In the genomic region with DNA sequence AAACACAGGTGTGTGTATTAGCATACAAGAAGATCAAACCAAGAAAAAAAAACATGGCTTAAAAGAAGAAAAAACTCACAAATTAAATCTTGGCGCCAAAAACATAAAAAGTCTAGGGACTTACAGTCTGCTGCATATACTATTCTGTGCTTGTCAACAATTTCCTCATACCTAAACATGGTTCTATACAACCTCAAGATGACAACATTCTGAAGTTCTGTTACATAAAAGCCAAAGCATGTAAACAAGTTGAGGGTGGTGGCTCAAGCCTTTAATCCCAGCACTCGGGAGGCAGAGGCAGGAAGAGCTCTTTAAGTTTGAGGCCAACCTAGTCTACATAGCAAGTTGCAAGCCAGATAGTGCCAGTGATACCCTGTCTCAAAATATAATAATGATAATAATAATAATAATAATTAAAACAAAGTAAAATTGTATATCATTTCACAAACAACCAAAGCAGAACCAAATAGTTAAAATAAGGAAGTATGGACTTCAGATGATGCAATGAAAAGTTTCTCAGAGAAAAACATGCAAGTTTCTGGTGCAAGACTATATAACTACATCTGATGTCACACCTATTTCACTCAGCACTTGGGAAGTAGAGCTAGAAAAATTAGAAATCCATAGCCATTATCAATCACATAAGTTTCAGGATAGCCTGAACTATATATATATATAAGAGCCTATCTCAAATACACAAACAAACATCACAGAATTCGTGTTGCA, we compare ENCODE assay signal across 35 mouse cellular contexts. TPM values are rescaled to one million over a fixed set of nuclear protein-coding genes. Genes with fewer than 3 reads are reported as not detected.
A peak's percentile ranks its signal among the peaks of the same experiment; 100 is the strongest.
DNase-seq lines count a peak whose midpoint lies in the region; ATAC-seq and TF ChIP-seq lines count a peak whose summit lies in the region.
"Had no signal": no experiment of that assay in that cellular context is flagged by ENCODE, and none has a peak within 500 bp of the region (broad histone marks: within the 10 kb centered on the region; RNA-seq: fewer than 3 reads in every experiment).

No protein-coding gene starts in this region.

- 71% methylated on average over 3 of the region's 3 CpGs for WGBS in liver, embryonic 15.5 days (ENCODE audit: insufficient replicate concordance)
- 86% methylated on average over 3 of the region's 3 CpGs for WGBS in forebrain, embryonic 15.5 days

- H3K4me2 ChIP-seq in liver, embryonic 15.5 days = no peak overlapping the region
- no peak overlapping the region for H3K4me2 ChIP-seq in forebrain, embryonic 15.5 days (replicated peaks)
- H3K4me2 ChIP-seq: limb, embryonic 15.5 days; stomach, embryonic 15.5 days had no signal

- H3K9ac ChIP-seq in MEL (ENCODE audit: control insufficient read depth, low read depth, low read length, poor library complexity, severe bottlenecking) = no peak overlapping the region; the same call in 1 of the 2 replicates
- no peak overlapping the region for H3K9ac ChIP-seq in liver, embryonic 15.5 days
- H3K9ac ChIP-seq in forebrain, embryonic 15.5 days (replicated peaks) = no peak overlapping the region
- H3K9ac ChIP-seq: forebrain, postnatal 0 days; limb, embryonic 15.5 days; stomach, embryonic 15.5 days had no signal

- H3K79me2 ChIP-seq in MEL (ENCODE audit: control insufficient read depth, insufficient read depth, low read length, poor library complexity) = peaks cover 9% of the 10 kb centered on the region

- H3K27me3 ChIP-seq in MEL (ENCODE audit: control insufficient read depth in 1 of 2, insufficient read depth in 2 of 2, low read length in 2 of 2) = no peaks in the 10 kb centered on the region
- H3K27me3 ChIP-seq in liver, embryonic 15.5 days = no peaks in the 10 kb centered on the region
- no peaks in the 10 kb centered on the region for H3K27me3 ChIP-seq in forebrain, embryonic 15.5 days
- H3K27me3 ChIP-seq: limb, embryonic 15.5 days; stomach, embryonic 15.5 days had no signal

- peaks cover 0 to 32% of the 10 kb centered on the region in 2 experiments; a peak in 3 of 4 replicates for H3K36me3 ChIP-seq in MEL (ENCODE audit: control insufficient read depth in 1 of 2, insufficient read depth in 2 of 2, low read length in 2 of 2)
- H3K36me3 ChIP-seq in liver, embryonic 15.5 days (replicated peaks) = 0 out of 2 replicates have a peak, but pooled peaks cover 5% of the 10 kb centered on the region
- no peaks in the 10 kb centered on the region for H3K36me3 ChIP-seq in forebrain, embryonic 15.5 days
- H3K36me3 ChIP-seq: hindbrain, embryonic 10.5 days; limb, embryonic 10.5 days; limb, embryonic 15.5 days; stomach, embryonic 15.5 days had no signal

- peak overlapping the region; percentile 62 for H3K27ac ChIP-seq in MEL (ENCODE audit: control insufficient read depth, low read depth, low read length)
- peak overlapping the region; percentile 76 for H3K27ac ChIP-seq in liver, embryonic 15.5 days (replicated peaks)
- no peak overlapping the region for H3K27ac ChIP-seq in forebrain, embryonic 15.5 days (replicated peaks)
- H3K27ac ChIP-seq: hindbrain, embryonic 10.5 days; kidney, postnatal 0 days; limb, embryonic 10.5 days; limb, embryonic 15.5 days; stomach, embryonic 15.5 days had no signal

- DNase-seq in 416B (ENCODE audit: low read depth) (peak; percentile 45), MEL (ENCODE audit: low read depth, low spot score) (peak; percentile 58)
- DNase-seq in monocyte, adult 2 months (ENCODE audit: low read depth in 1 of 2, low spot score in 2 of 2) = peak; percentile 9 to 28
- no peak for DNase-seq in layer of hippocampus, adult 11-12 months (ENCODE audit: low spot score)
- DNase-seq in adrenal gland, adult (ENCODE audit: inconsistent age in 2 of 2, low spot score in 1 of 2) = no peak
- DNase-seq: adrenal gland, postnatal 10 days; B cell, adult 2 months; cerebellum, adult 18-20 months; cerebellum, postnatal 10 days; forebrain, postnatal 0 days; heart, postnatal 14 days; kidney, adult 8-10 months; kidney, postnatal 4 days; lung, postnatal 4 days; midbrain, embryonic 14.5 days; right cerebral cortex, postnatal 14 days; thymus, postnatal 14 days had no signal

- no peak for TF ChIP-seq CTCF in MEL (IDR thresholded peaks at IDR 0.05 in 2 of 3, conservative IDR thresholded peaks at IDR 0.05 in 1 of 3; ENCODE audit: control insufficient read depth in 1 of 3, insufficient read depth in 1 of 3, low read depth in 2 of 3, low read length in 3 of 3, poor library complexity in 1 of 3, severe bottlenecking in 1 of 3)

- H3K4me3 ChIP-seq in MEL (ENCODE audit: control insufficient read depth in 1 of 2, insufficient read depth in 1 of 2, low read depth in 2 of 2, low read length in 2 of 2) = no peak overlapping the region
- H3K4me3 ChIP-seq in liver, embryonic 15.5 days (replicated peaks) = no peak overlapping the region
- no peak overlapping the region for H3K4me3 ChIP-seq in forebrain, embryonic 15.5 days
- H3K4me3 ChIP-seq: erythroblast, embryonic 14.5 days; hindbrain, embryonic 10.5 days; limb, embryonic 10.5 days; limb, embryonic 15.5 days; stomach, embryonic 15.5 days had no signal

- H3K4me1 ChIP-seq in MEL (ENCODE audit: control insufficient read depth in 1 of 2, insufficient read depth in 2 of 2, low read length in 2 of 2) = peaks cover 11 to 35% of the 10 kb centered on the region in 2 experiments
- H3K4me1 ChIP-seq in liver, embryonic 15.5 days (replicated peaks) = peaks cover 82% of the 10 kb centered on the region
- H3K4me1 ChIP-seq in forebrain, embryonic 15.5 days = no peaks in the 10 kb centered on the region
- H3K4me1 ChIP-seq: hindbrain, embryonic 10.5 days; limb, embryonic 10.5 days; limb, embryonic 15.5 days; stomach, embryonic 15.5 days had no signal

- TF ChIP-seq RAD21 in MEL (IDR thresholded peaks at IDR 0.05; ENCODE audit: low read depth, low read length) = no peak

- ATAC-seq in liver, embryonic 15.5 days (ENCODE audit: insufficient read depth) = no peak
- ATAC-seq in forebrain, embryonic 15.5 days (replicated peaks) = no peak
- ATAC-seq: forebrain, postnatal 0 days; hindbrain, embryonic 16.5 days had no signal

- no peak for TF ChIP-seq POLR2A in MEL (IDR thresholded peaks at IDR 0.05; ENCODE audit: control insufficient read depth in 1 of 2, insufficient read depth in 1 of 2, low read depth in 1 of 2, low read length in 2 of 2, poor library complexity in 1 of 2)

- H3K9me3 ChIP-seq in MEL (replicated peaks; ENCODE audit: insufficient read depth, low read length) = no peaks in the 10 kb centered on the region
- H3K9me3 ChIP-seq in liver, embryonic 15.5 days (replicated peaks) = no peaks in the 10 kb centered on the region
- no peaks in the 10 kb centered on the region for H3K9me3 ChIP-seq in forebrain, embryonic 15.5 days
- H3K9me3 ChIP-seq: hindbrain, embryonic 10.5 days; limb, embryonic 10.5 days; limb, embryonic 15.5 days; stomach, embryonic 15.5 days had no signal

- TF ChIP-seq EP300 in MEL (IDR thresholded peaks at IDR 0.05; ENCODE audit: low read depth in 1 of 2, low read length in 2 of 2) = peak; percentile 46 to 52; a peak in 1 of 4 replicates

TF ChIP-seq in MEL, 35 proteins besides CTCF, POLR2A, EP300 and RAD21:
- no peak for TF ChIP-seq TCF12 (IDR thresholded peaks at IDR 0.05; ENCODE audit: low read depth, low read length)
- TF ChIP-seq KAT2A (conservative IDR thresholded peaks at IDR 0.05; ENCODE audit: low read depth, low read length) = 0 out of 2 replicates have a peak, but pooled peaks have one; percentile 39
- TF ChIP-seq MYC (IDR thresholded peaks at IDR 0.05; ENCODE audit: low read depth, low read length) = peak; percentile 27; the same call in 1 of the 2 replicates
- peak; percentile 54 for TF ChIP-seq SIN3A (IDR thresholded peaks at IDR 0.05; ENCODE audit: low read length)
- peak; percentile 53; the same call in 1 of the 2 replicates for TF ChIP-seq ELF1 (IDR thresholded peaks at IDR 0.05; ENCODE audit: low read depth, low read length)
- no peak for TF ChIP-seq NRF1 (IDR thresholded peaks at IDR 0.05; ENCODE audit: insufficient read depth, low read depth, low read length, poor library complexity, severe bottlenecking)
- 0 out of 2 replicates have a peak, but pooled peaks have one; percentile 31 for TF ChIP-seq HCFC1 (IDR thresholded peaks at IDR 0.05; ENCODE audit: low read depth, low read length)
- no peak for TF ChIP-seq USF1 (IDR thresholded peaks at IDR 0.05; ENCODE audit: low read depth, low read length)
- peak; percentile 74 for TF ChIP-seq ETS1 (IDR thresholded peaks at IDR 0.05; ENCODE audit: low read depth, low read length)

RNA-seq across cellular contexts. Expression of a gene that starts 16.5 kb away (rescaled TPM):
- 11.3 and 12.5 TPM in 2 replicates for total RNA-seq in MEL (2012; rRNA removed)
- 10 to 100 TPM in 1 of 2 experiments, not detected in 1; 11.5 TPM for polyA plus RNA-seq in MEL (2012; ENCODE audit: insufficient read depth in 1 of 2, insufficient read length in 2 of 2, low read depth in 1 of 2, low replicate concordance in 2 of 2, missing spikeins in 1 of 2)
- 10.1 and 15.2 TPM in 2 replicates for polyA plus RNA-seq in liver, embryonic 15.5 days (2015; fragmentation: Nextera tagmentation; extraction: Ambion mirVana)
- polyA plus RNA-seq in forebrain, embryonic 15.5 days (2015; fragmentation: Nextera tagmentation; extraction: Ambion mirVana) = 9.1 and 9.8 TPM in 2 replicates

RNA-seq across cellular contexts. Expression of a gene that starts 46.8 kb away (rescaled TPM):
- total RNA-seq in MEL (2012; rRNA removed) = not detected in 2 replicates
- not detected for polyA plus RNA-seq in MEL (2012; ENCODE audit: insufficient read depth in 1 of 2, insufficient read length in 2 of 2, low read depth in 1 of 2, low replicate concordance in 2 of 2, missing spikeins in 1 of 2)
- polyA plus RNA-seq in liver, embryonic 15.5 days (2015; fragmentation: Nextera tagmentation; extraction: Ambion mirVana) = not detected in 2 replicates
- polyA plus RNA-seq in forebrain, embryonic 15.5 days (2015; fragmentation: Nextera tagmentation; extraction: Ambion mirVana) = 0.57 and 0.70 TPM in 2 replicates
- total RNA-seq: ES-E14; gastrocnemius, adult 8-10 months; heart, postnatal 14 days had no signal
- polyA plus RNA-seq: cortical plate, adult 2 months; erythroblast, embryonic 14.5 days; forebrain, embryonic 11.5 days; heart, embryonic 14.5 days; intestine, embryonic 14.5 days; lung, embryonic 16.5 days; small intestine, adult 2 months; stomach, embryonic 15.5 days; urinary bladder, adult 2 months had no signal

Comparison
In these comparisons a context has a peak if more than half of its experiments do, and no peak if none do; other contexts are left out.
1. DNase-seq: peak in 416B (single experiment), MEL (single experiment) and monocyte, adult 2 months (2 of 2); none in layer of hippocampus, adult 11-12 months (single experiment) and adrenal gland, adult (0 of 2).